Mouse (Mus musculus) heart, adult 8-10 months (tissue): ENCODE data around the gene Ppp3r1. TPM values are rescaled to one million over a fixed set of nuclear protein-coding genes. Genes with fewer than 3 reads are reported as not detected.

Source experiments
- DNase-seq: peaks from one replicate; pipeline ENCODE4 v3.0.0; 2022; ENCODE audit warnings: low spot score
- total RNA-seq, 4 experiments: library from RNA; stranded (reverse); gene quantifications; 2 replicates each; pipeline ENCODE4 v1.2.4; 2022

The Ppp3r1 gene
- total RNA-seq = 10 to 100 TPM; 63.5 to 67.1 (median 64.5) TPM

GRCm38 (mm10) chr11:17158858-17159737 is at the start of gene Ppp3r1:
Gene Ppp3r1 (plus strand): TSS chr11:17159263.
- DNase-seq = peak; percentile 95

GRCm38 (mm10) chr11:17112419-17113090 is 46.5 kb upstream of the Ppp3r1 start:
- DNase-seq = no peak

GRCm38 (mm10) chr11:17126418-17126817 is 32.6 kb upstream of the Ppp3r1 start:
- DNase-seq = no peak

- no peak for DNase-seq
Observed at GRCm38 (mm10) chr11:17135638-17136037, 23.4 kb upstream of the Ppp3r1 start.

- no peak for DNase-seq
Observed at GRCm38 (mm10) chr11:17138306-17139033, 20.6 kb upstream of the Ppp3r1 start.

GRCm38 (mm10) chr11:17159738-17160241 is 727 bp downstream of the Ppp3r1 start:
- peak; percentile 29 for DNase-seq

- peak; percentile 58 for DNase-seq
Observed at GRCm38 (mm10) chr11:17160242-17160641, 1.2 kb downstream of the Ppp3r1 start.

- DNase-seq = no peak
Observed at GRCm38 (mm10) chr11:17163956-17164355, 4.9 kb downstream of the Ppp3r1 start.

GRCm38 (mm10) chr11:17166627-17167026 is 7.6 kb downstream of the Ppp3r1 start:
- no peak for DNase-seq

GRCm38 (mm10) chr11:17169262-17169661 is 10.2 kb downstream of the Ppp3r1 start:
- DNase-seq = no peak

GRCm38 (mm10) chr11:17170938-17171729 is 12.1 kb downstream of the Ppp3r1 start:
- no peak for DNase-seq

GRCm38 (mm10) chr11:17172300-17172699 is 13.2 kb downstream of the Ppp3r1 start:
- no peak for DNase-seq

GRCm38 (mm10) chr11:17176638-17177037 is 17.6 kb downstream of the Ppp3r1 start:
- DNase-seq = no peak

- DNase-seq = no peak
Observed at GRCm38 (mm10) chr11:17180753-17181152, 21.7 kb downstream of the Ppp3r1 start.

- DNase-seq = no peak
Observed at GRCm38 (mm10) chr11:17181807-17182206, 22.7 kb downstream of the Ppp3r1 start, which contains the start of gene Wdr92. Gene Wdr92 (plus strand): TSS chr11:17182107.

GRCm38 (mm10) chr11:17183165-17183564 is 24.1 kb downstream of the Ppp3r1 start:
- no peak for DNase-seq

- DNase-seq = no peak
Observed at GRCm38 (mm10) chr11:17187649-17188048, 28.6 kb downstream of the Ppp3r1 start.

GRCm38 (mm10) chr11:17188786-17189185 is 29.7 kb downstream of the Ppp3r1 start:
- DNase-seq = no peak

GRCm38 (mm10) chr11:17192151-17192844 is 33.2 kb downstream of the Ppp3r1 start:
- no peak for DNase-seq

GRCm38 (mm10) chr11:17199170-17199569 is 40.1 kb downstream of the Ppp3r1 start:
- no peak for DNase-seq
